Mouse (Mus musculus): ENCODE data around the gene Creb5.

- TF ChIP-seq CTCF (IDR thresholded peaks at IDR 0.05; ENCODE audit: borderline replicate concordance, insufficient read depth, low read length) (no peak), POLR2A (IDR thresholded peaks at IDR 0.05; ENCODE audit: low read depth, low read length) (no peak)
Measured at GRCm38 (mm10) chr6:53267732-53268505, 19.2 kb upstream of the Creb5 start.
